Mouse (Mus musculus) MEL (cell line): ENCODE measurements at regions not wholly inside any gene's neighbourhood (a gene's known extent, or its start where the extent isn't known, plus 50 kb on each side); places are given as distances from the start of the nearest gene placed in this dataset.

Experiments
- DNase-seq: peaks from one replicate; pipeline ENCODE4 v3.0.0; 2011; ENCODE audit warnings: low read depth, low spot score
- H3K27ac ChIP-seq: 2 replicates; pipeline ENCODE4 v1.5.1; 2012; ENCODE audit warnings: low read depth, mild to moderate bottlenecking, control low read depth, low read length, moderate library complexity; ENCODE audit not compliant: control insufficient read depth
- H3K27me3 ChIP-seq, 2 experiments: fragments of 150-350 bp in 1 of 2; sonication (generic) in 1 of 2; 2 replicates each; pipeline ENCODE4 v1.6.1; 2012; ENCODE audit warnings: low read length in 2 of 2, mild to moderate bottlenecking in 2 of 2, improper control_type of control experiment in 1 of 2, moderate library complexity in 1 of 2; ENCODE audit not compliant: insufficient read depth in 2 of 2, control insufficient read depth in 1 of 2
- H3K36me3 ChIP-seq, 2 experiments: 2 replicates each; pipeline ENCODE4 v1.6.1; 2012 to 2014; ENCODE audit warnings: low read length in 2 of 2, improper control_type of control experiment in 1 of 2, inconsistent platforms in 1 of 2, mild to moderate bottlenecking in 1 of 2; ENCODE audit not compliant: insufficient read depth in 2 of 2, control insufficient read depth in 1 of 2
- H3K4me1 ChIP-seq, 2 experiments: fragments of 150-350 bp in 1 of 2; sonication (generic) in 1 of 2; 2 replicates each; pipeline ENCODE4 v1.6.1; 2012; ENCODE audit warnings: low read length in 2 of 2, improper control_type of control experiment in 1 of 2, mild to moderate bottlenecking in 1 of 2; ENCODE audit not compliant: insufficient read depth in 2 of 2, control insufficient read depth in 1 of 2
- H3K4me3 ChIP-seq, 2 experiments: fragments of 150-350 bp in 1 of 2; sonication (generic) in 1 of 2; 2 replicates each; pipeline ENCODE4 v1.5.1; 2012; ENCODE audit warnings: low read depth in 2 of 2, low read length in 2 of 2, mild to moderate bottlenecking in 2 of 2, moderate library complexity in 2 of 2, control low read depth in 1 of 2, improper control_type of control experiment in 1 of 2; ENCODE audit not compliant: control insufficient read depth in 1 of 2, insufficient read depth in 1 of 2
- H3K79me2 ChIP-seq: 2 replicates; pipeline ENCODE4 v1.6.1; 2012; ENCODE audit warnings: mild to moderate bottlenecking, low read length, moderate library complexity; ENCODE audit not compliant: control insufficient read depth, poor library complexity, insufficient read depth
- H3K9ac ChIP-seq: 2 replicates; pipeline ENCODE4 v1.6.1; 2012; ENCODE audit warnings: low read depth, mild to moderate bottlenecking, control low read depth, low read length, moderate library complexity; ENCODE audit not compliant: control insufficient read depth, poor library complexity, severe bottlenecking
- H3K9me3 ChIP-seq: fragments of 150-350 bp; sonication (generic); replicated peaks from 2 replicates; pipeline ENCODE4 v1.6.1; 2012; ENCODE audit warnings: mild to moderate bottlenecking, low read length, improper control_type of control experiment, moderate library complexity; ENCODE audit not compliant: insufficient read depth
- CHD1 ChIP-seq: IDR thresholded peaks from 2 replicates; pipeline ENCODE4 v1.6.1; 2012; ENCODE audit warnings: low read depth, mild to moderate bottlenecking, inconsistent platforms, low read length, improper control_type of control experiment
- CTCF ChIP-seq, 3 experiments: IDR thresholded peaks in 2 of 3; conservative IDR thresholded peaks in 1 of 3; 2 replicates each; pipeline ENCODE4 v1.5.1; 2011 to 2012; ENCODE audit warnings: low read length in 3 of 3, low read depth in 2 of 3, mild to moderate bottlenecking in 2 of 3, improper control_type of control experiment in 1 of 3, inconsistent platforms in 1 of 3, mixed read lengths in 1 of 3, moderate library complexity in 1 of 3; ENCODE audit not compliant: control insufficient read depth in 1 of 3, insufficient read depth in 1 of 3, poor library complexity in 1 of 3, severe bottlenecking in 1 of 3
- ELF1 ChIP-seq: IDR thresholded peaks from 2 replicates; pipeline ENCODE4 v1.6.1; 2014; ENCODE audit warnings: low read depth, mild to moderate bottlenecking, inconsistent platforms, low read length, improper control_type of control experiment, moderate library complexity
- GABPA ChIP-seq: IDR thresholded peaks from 2 replicates; pipeline ENCODE4 v1.6.1; 2012; ENCODE audit warnings: low read depth, mild to moderate bottlenecking, inconsistent platforms, low read length, improper control_type of control experiment, moderate library complexity
- HCFC1 ChIP-seq: IDR thresholded peaks from 2 replicates; pipeline ENCODE4 v1.6.1; 2012; ENCODE audit warnings: low read depth, mild to moderate bottlenecking, inconsistent platforms, low read length, improper control_type of control experiment, moderate library complexity
- JUND ChIP-seq: IDR thresholded peaks from 2 replicates; pipeline ENCODE4 v1.6.1; 2011; ENCODE audit warnings: low read depth, mild to moderate bottlenecking, improper control_type of control experiment, low read length
- MAX ChIP-seq: IDR thresholded peaks from 2 replicates; pipeline ENCODE4 v1.6.1; 2011; ENCODE audit warnings: low read length, improper control_type of control experiment
- MEF2A ChIP-seq: IDR thresholded peaks from 2 replicates; pipeline ENCODE4 v1.6.1; 2014; ENCODE audit warnings: low read depth, mild to moderate bottlenecking, inconsistent platforms, low read length, improper control_type of control experiment; ENCODE audit not compliant: poor library complexity, insufficient replicate concordance, severe bottlenecking; ENCODE audit errors: extremely low read depth
- MXI1 ChIP-seq: IDR thresholded peaks from 2 replicates; pipeline ENCODE4 v1.6.1; 2011; ENCODE audit warnings: mild to moderate bottlenecking, low read depth, low read length, improper control_type of control experiment
- POLR2A ChIP-seq, 2 experiments: IDR thresholded peaks; 2 replicates each; pipeline ENCODE4 v1.6.1; 2011 to 2012; ENCODE audit warnings: low read length in 2 of 2, mild to moderate bottlenecking in 2 of 2, control low read depth in 1 of 2, improper control_type of control experiment in 1 of 2, low read depth in 1 of 2, moderate library complexity in 1 of 2; ENCODE audit not compliant: control insufficient read depth in 1 of 2, insufficient read depth in 1 of 2, poor library complexity in 1 of 2
- POLR2AphosphoS5 ChIP-seq: IDR thresholded peaks from 2 replicates; pipeline ENCODE4 v1.6.1; 2012; ENCODE audit warnings: low read depth, borderline replicate concordance, mild to moderate bottlenecking, inconsistent platforms, low read length, moderate library complexity, mixed read lengths
- SIN3A ChIP-seq: IDR thresholded peaks from 2 replicates; pipeline ENCODE4 v1.6.1; 2012; ENCODE audit warnings: low read length, improper control_type of control experiment, inconsistent platforms
- TAL1 ChIP-seq: IDR thresholded peaks from 2 replicates; pipeline ENCODE4 v1.6.1; 2012; ENCODE audit warnings: mild to moderate bottlenecking, inconsistent platforms, low read length, moderate library complexity, mixed read lengths
- TCF12 ChIP-seq: IDR thresholded peaks from 2 replicates; pipeline ENCODE4 v1.6.1; 2014; ENCODE audit warnings: low read depth, mild to moderate bottlenecking, inconsistent platforms, low read length, improper control_type of control experiment, moderate library complexity
- USF1 ChIP-seq: IDR thresholded peaks from 2 replicates; pipeline ENCODE4 v1.6.1; 2014; ENCODE audit warnings: low read depth, mild to moderate bottlenecking, inconsistent platforms, low read length, improper control_type of control experiment, moderate library complexity
- ZKSCAN1 ChIP-seq: IDR thresholded peaks from 2 replicates; pipeline ENCODE4 v1.6.1; 2012; ENCODE audit warnings: low read depth, mild to moderate bottlenecking, inconsistent platforms, low read length, improper control_type of control experiment, moderate library complexity
- ZMIZ1 ChIP-seq: IDR thresholded peaks from 2 replicates; pipeline ENCODE4 v1.6.1; 2012; ENCODE audit warnings: low read depth, mild to moderate bottlenecking, inconsistent platforms, low read length, improper control_type of control experiment, moderate library complexity
- ZNF384 ChIP-seq: IDR thresholded peaks from 2 replicates; pipeline ENCODE4 v1.6.1; 2012; ENCODE audit warnings: low read depth, mild to moderate bottlenecking, inconsistent platforms, low read length, improper control_type of control experiment

DNA sequence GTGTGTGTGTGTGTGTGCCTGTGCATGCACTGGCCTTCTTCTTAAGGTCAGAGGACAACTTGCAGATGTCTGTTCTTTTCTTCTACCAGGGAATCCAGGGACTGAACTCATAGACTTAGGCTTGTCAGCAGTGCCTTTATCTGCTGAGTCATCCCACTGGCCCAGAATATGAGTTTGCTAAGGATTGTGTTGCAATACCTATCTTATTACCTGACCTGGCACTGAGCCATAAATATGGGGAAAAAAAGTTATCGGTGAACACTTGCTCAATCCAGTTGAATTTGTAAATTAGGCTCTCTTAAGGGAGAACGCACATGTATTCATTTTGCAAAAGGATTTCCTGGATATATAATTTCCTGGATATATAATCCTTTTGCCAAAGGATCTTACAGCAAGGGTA, 672.8 kb upstream of the Fam160b2 start:
- no peak overlapping the region for H3K27ac ChIP-seq
- H3K9me3 ChIP-seq: no peaks in the 10 kb centered on the region
- H3K9ac ChIP-seq: no peak overlapping the region
- no peaks in the 10 kb centered on the region for H3K36me3 ChIP-seq
- peaks cover 0 to 4% of the 10 kb centered on the region in 2 experiments; a peak in 2 of 4 replicates for H3K27me3 ChIP-seq
- DNase-seq: peak; percentile 8
- no peak overlapping the region for H3K4me3 ChIP-seq
- no peaks in the 10 kb centered on the region for H3K4me1 ChIP-seq
- TF ChIP-seq USF1 (no peak), SIN3A (no peak), ZMIZ1 (no peak), MXI1 (no peak), ELF1 (no peak), ZKSCAN1 (no peak), GABPA (no peak), POLR2AphosphoS5 (no peak), CHD1 (no peak), TCF12 (no peak), ZNF384 (no peak), POLR2A (IDR thresholded peaks at IDR 0.05; ENCODE audit: control insufficient read depth in 1 of 2, insufficient read depth in 1 of 2, low read depth in 1 of 2, low read length in 2 of 2, poor library complexity in 1 of 2) (no peak), MEF2A (no peak), TAL1 (no peak), JUND (no peak)
- no peaks in the 10 kb centered on the region for H3K79me2 ChIP-seq

DNA sequence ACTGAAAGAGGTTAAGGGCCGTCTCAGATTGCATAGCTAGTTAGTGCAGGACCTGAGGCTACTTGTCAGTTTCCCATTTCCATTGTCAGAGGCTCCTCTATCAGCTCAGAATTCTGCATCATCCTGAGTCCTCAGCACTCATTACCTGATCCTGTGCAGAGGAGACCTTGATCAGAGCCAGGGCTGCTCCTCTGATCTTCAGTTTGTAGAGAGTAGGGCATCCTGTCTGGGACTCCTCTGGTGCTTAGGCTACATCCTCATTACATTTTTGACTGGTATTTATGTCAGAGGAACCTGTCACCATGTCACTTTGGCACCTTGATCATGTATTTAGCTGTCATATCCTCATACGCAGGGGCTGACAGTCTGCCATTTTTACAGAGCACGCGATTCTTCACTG, 658.0 kb upstream of the Fam160b2 start:
- DNase-seq: no peak
- H3K27me3 ChIP-seq: no peaks in the 10 kb centered on the region; a peak in 1 of 4 replicates
- H3K4me1 ChIP-seq: no peaks in the 10 kb centered on the region
- no peaks in the 10 kb centered on the region for H3K36me3 ChIP-seq
- H3K79me2 ChIP-seq: no peaks in the 10 kb centered on the region
- H3K9me3 ChIP-seq: no peaks in the 10 kb centered on the region
- H3K9ac ChIP-seq: no peak overlapping the region
- H3K4me3 ChIP-seq: no peak overlapping the region
- no peak for TF ChIP-seq HCFC1
- no peak for TF ChIP-seq CTCF (IDR thresholded peaks at IDR 0.05 in 2 of 3, conservative IDR thresholded peaks at IDR 0.05 in 1 of 3; ENCODE audit: control insufficient read depth in 1 of 3, insufficient read depth in 1 of 3, low read depth in 2 of 3, low read length in 3 of 3, poor library complexity in 1 of 3, severe bottlenecking in 1 of 3)
- no peak for TF ChIP-seq MAX
- no peak overlapping the region for H3K27ac ChIP-seq
